Mouse (Mus musculus) G1E (cell line): Measurements from ENCODE around the gene Apba1. TPM values are rescaled to one million over a fixed set of nuclear protein-coding genes. Genes with fewer than 3 reads are reported as not detected.

ENCODE experiments used
- ATAC-seq: 2 replicates; pipeline ENCODE4 v1.8.0; 2016; ENCODE audit warnings: mild to moderate bottlenecking; ENCODE audit not compliant: insufficient number of reproducible peaks, poor library complexity, low FRiP score, severe bottlenecking; ENCODE audit errors: extremely low read depth
- DNase-seq: peaks from one replicate; pipeline ENCODE4 v3.0.0; 2012; ENCODE audit warnings: low spot score
- H3K27me3 ChIP-seq: 2 replicates; pipeline ENCODE4 v1.6.1; 2012; ENCODE audit warnings: mild to moderate bottlenecking, low read length, inconsistent platforms; ENCODE audit not compliant: insufficient read depth
- H3K36me3 ChIP-seq: replicated peaks from 2 replicates; pipeline ENCODE3; 2012; ENCODE audit warnings: mild to moderate bottlenecking, inconsistent platforms
- H3K4me1 ChIP-seq: 2 replicates; pipeline ENCODE4 v1.6.1; 2012; ENCODE audit warnings: low read depth, low read length, inconsistent platforms, mixed read lengths; ENCODE audit not compliant: insufficient read depth
- H3K4me3 ChIP-seq: 2 replicates; pipeline ENCODE4 v1.5.1; 2012; ENCODE audit warnings: low read depth, mild to moderate bottlenecking, inconsistent platforms, low read length, moderate library complexity, mixed read lengths
- H3K9me3 ChIP-seq: replicated peaks from 2 replicates; pipeline ENCODE4 v1.6.1; 2012; ENCODE audit warnings: inconsistent platforms
- CTCF ChIP-seq: IDR thresholded peaks from 2 replicates; pipeline ENCODE4 v1.5.1; 2012; ENCODE audit warnings: low read depth, low read length, inconsistent platforms, mixed read lengths
- GATA1 ChIP-seq: IDR thresholded peaks from 2 replicates; pipeline ENCODE4 v1.6.1; 2012; ENCODE audit warnings: borderline replicate concordance, low read length, inconsistent platforms, mixed read lengths
- GATA2 ChIP-seq: IDR thresholded peaks from 2 replicates; pipeline ENCODE4 v1.6.1; 2012; ENCODE audit warnings: low read depth, low read length, inconsistent platforms, borderline replicate concordance
- POLR2AphosphoS5 ChIP-seq: IDR thresholded peaks from 2 replicates; pipeline ENCODE4 v1.6.1; 2012; ENCODE audit warnings: low read depth, low read length, inconsistent platforms; ENCODE audit not compliant: insufficient replicate concordance
- TAL1 ChIP-seq: conservative IDR thresholded peaks from 2 replicates; pipeline ENCODE4 v1.6.1; 2012; ENCODE audit warnings: low read depth, low read length, inconsistent platforms, mixed read lengths
- polyA plus RNA-seq: library from polyadenylated mRNA; stranded (reverse); fragments of >175 nt; gene quantifications from 2 replicates; pipeline ENCODE4 v1.2.3, GENCODE M21; 2012
- total RNA-seq, 2 experiments: library from RNA; stranded (forward) in 1 of 2; stranded (reverse) in 1 of 2; fragments of 200-1000 nt in 1 of 2; fragments of >200 nt in 1 of 2; fragmentation: Nextera tagmentation in 1 of 2; gene quantifications; 2 replicates each; pipeline ENCODE4 v1.2.3; 2014 to 2017

The Apba1 gene
- total and polyA plus RNA-seq, 3 experiments = 0.16 TPM; not detected in 2

DNA sequence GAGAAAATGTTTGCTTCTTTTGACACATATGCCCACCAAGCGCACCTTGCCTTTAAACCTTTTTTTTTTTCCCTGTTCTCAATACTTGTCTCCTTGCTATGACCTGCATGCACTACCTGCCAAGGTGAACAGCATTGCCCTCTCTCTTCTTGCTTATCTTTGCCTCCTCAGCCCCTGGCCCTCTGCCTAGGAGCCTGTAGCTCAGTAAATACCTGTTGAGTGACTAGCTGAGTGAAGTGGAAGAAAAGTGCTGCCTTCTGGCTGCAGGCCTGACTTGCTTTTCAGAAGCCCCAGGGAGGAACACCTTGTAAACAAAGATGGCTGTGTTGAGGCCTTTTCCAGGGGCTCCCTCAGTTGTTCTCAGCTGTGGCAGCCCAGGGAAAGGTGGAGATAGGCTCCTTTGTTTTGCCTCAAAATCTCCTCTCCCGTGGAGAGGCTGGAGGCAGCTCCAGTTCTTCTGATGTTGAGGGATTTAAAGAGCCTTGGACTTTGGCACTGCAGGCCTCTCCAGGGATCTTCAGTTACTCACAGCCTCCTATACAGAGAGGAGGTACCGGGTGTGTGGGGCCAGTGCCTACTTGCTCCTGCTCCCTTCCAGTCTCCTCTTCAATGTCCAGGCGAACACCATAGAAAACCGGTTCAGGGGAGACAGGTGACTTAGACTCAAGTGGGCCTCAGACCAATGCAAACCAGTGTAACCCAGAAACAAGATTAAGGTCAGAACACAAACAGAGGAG is 209.6 kb downstream of the Apba1 start:
- no peak for DNase-seq
- H3K9me3 ChIP-seq = no peaks in the 10 kb centered on the region
- no peaks in the 10 kb centered on the region for H3K36me3 ChIP-seq
- ATAC-seq = no peak
- TF ChIP-seq GATA2 (no peak), CTCF (no peak), TAL1 (no peak), POLR2AphosphoS5 (no peak), GATA1 (no peak)
- no peak overlapping the region for H3K4me3 ChIP-seq
- H3K4me1 ChIP-seq = no peaks in the 10 kb centered on the region
- H3K27me3 ChIP-seq = peaks cover 2% of the 10 kb centered on the region; the same call in 1 of the 2 replicates

DNA sequence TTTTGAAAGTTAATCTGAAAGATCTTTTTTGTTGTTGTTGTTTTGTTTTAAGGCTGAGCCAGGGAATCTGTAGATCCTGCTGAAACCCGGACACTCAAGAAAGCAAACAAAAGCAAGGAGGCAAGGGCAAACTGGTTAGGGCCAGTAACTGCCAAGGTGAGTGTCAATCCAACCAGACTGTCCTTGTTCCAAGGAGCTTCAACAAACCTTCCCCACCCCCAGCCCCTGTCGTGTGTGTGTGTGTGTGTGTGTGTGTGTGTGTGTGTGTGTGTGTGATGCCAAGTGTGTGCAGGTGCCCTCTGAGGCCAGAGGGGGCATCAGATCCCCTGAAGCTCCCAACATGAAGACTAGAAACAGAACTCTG is 210.2 kb downstream of the Apba1 start:
- DNase-seq (no peak), ATAC-seq (no peak)
- no peak overlapping the region for H3K4me3 ChIP-seq
- H3K27me3 ChIP-seq = peaks cover 3% of the 10 kb centered on the region; the same call in 1 of the 2 replicates
- H3K9me3 ChIP-seq = no peaks in the 10 kb centered on the region
- TF ChIP-seq CTCF (no peak), POLR2AphosphoS5 (no peak), TAL1 (no peak), GATA2 (no peak), GATA1 (no peak)
- no peaks in the 10 kb centered on the region for H3K4me1 ChIP-seq
- H3K36me3 ChIP-seq = no peaks in the 10 kb centered on the region

GRCm38 (mm10) chr19:23970374-23970773 is 211.7 kb downstream of the Apba1 start:
- Histone ChIP-seq H3K4me1 (no peaks in the 10 kb centered on the region), H3K36me3 (no peaks in the 10 kb centered on the region), H3K27me3 (peaks cover 3% of the 10 kb centered on the region; the same call in 1 of the 2 replicates), H3K9me3 (no peaks in the 10 kb centered on the region), H3K4me3 (no peak overlapping the region)
- TF ChIP-seq TAL1 (no peak), CTCF (no peak), GATA2 (no peak), GATA1 (no peak), POLR2AphosphoS5 (no peak)
- DNase-seq (no peak), ATAC-seq (no peak)

GRCm38 (mm10) chr19:23971391-23971790 is 212.7 kb downstream of the Apba1 start:
- TF ChIP-seq CTCF = no peak
- TF ChIP-seq POLR2AphosphoS5 = no peak
- TF ChIP-seq GATA2 = no peak
- H3K4me1 ChIP-seq = no peaks in the 10 kb centered on the region
- no peaks in the 10 kb centered on the region for H3K36me3 ChIP-seq
- H3K27me3 ChIP-seq = peaks cover 3% of the 10 kb centered on the region; the same call in 1 of the 2 replicates
- ATAC-seq (no peak), DNase-seq (no peak)
- H3K4me3 ChIP-seq = no peak overlapping the region
- no peaks in the 10 kb centered on the region for H3K9me3 ChIP-seq

DNA sequence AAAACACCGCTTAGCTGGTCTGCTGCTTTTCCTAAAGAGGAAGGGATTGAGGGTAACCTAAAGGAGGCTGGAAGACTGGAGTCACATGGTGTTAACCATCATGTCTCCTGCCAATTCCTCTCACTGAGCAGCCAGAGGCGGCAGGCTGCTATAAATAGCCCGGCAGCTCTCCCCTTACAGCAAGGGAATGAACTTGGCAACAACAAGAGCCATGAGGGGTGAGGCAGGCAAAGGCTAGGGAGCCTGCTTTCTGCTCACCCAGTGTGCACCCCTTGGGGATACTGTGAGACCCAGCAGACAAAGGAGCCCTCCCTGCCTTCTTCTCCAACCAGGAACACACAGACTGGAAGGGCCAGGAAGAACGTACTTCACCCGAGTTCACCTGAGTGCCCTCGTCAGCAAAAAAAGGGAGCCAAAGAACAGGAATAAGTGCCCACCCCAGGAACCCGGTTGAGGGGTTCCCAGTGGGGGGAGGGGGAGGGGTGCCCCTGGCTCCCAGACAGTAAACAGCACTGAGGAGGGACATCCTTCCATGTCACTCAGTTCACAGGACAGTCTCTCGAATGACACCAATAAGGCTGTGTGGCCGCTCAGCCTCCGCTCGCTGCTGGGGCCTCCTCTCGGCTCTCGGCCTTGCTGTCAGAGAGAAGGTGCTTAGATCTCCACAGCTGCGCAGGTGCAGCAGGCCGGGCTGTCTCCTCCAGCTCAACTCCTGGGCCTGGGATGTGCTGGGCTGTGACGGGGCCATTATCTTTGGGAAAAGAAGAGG is 214.4 kb downstream of the Apba1 start:
- no peak for ATAC-seq
- TF ChIP-seq TAL1 (no peak), GATA2 (no peak), CTCF (no peak), GATA1 (no peak), POLR2AphosphoS5 (no peak)
- H3K36me3 ChIP-seq = no peaks in the 10 kb centered on the region
- no peaks in the 10 kb centered on the region for H3K9me3 ChIP-seq
- no peaks in the 10 kb centered on the region for H3K4me1 ChIP-seq
- no peak for DNase-seq
- no peak overlapping the region for H3K4me3 ChIP-seq
- H3K27me3 ChIP-seq = peaks cover 3% of the 10 kb centered on the region; the same call in 1 of the 2 replicates

DNA sequence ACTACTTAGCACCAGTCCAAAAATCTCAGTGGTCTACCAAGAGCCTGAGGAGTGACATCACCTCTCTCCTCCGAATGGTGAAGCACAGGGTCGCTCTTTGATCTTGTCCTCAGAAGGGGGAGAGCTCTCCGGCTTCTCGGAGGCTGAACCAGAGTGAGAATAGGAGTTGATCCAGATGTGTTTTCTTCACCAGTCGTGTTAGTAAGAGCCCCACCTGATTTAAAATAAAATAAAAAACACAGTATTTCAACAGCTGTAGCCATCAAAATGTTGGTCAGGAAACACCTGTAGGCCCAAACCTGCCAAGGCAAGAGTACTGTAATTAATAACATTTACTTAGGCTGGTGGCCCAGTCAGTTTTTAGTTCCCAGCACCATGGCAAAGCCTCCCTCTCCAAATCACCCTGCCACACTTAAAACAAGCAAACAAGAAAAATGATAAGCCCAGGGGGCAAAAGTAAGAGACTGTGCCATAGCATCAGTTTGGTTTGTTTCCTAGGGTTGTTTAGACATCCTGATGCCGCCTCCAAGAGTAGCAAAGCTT is 219.3 kb downstream of the Apba1 start:
- Histone ChIP-seq H3K9me3 (no peaks in the 10 kb centered on the region), H3K4me3 (no peak overlapping the region), H3K36me3 (no peaks in the 10 kb centered on the region), H3K27me3 (peaks cover 3% of the 10 kb centered on the region; the same call in 1 of the 2 replicates), H3K4me1 (no peaks in the 10 kb centered on the region)
- ATAC-seq (no peak), DNase-seq (no peak)
- TF ChIP-seq GATA2 (no peak), GATA1 (no peak), CTCF (no peak), POLR2AphosphoS5 (no peak), TAL1 (no peak)
